Mouse (Mus musculus): Measurements from ENCODE around the gene Tmem179b. TPM values are rescaled to one million over a fixed set of nuclear protein-coding genes. Genes with fewer than 3 reads are reported as not detected.

The Tmem179b gene
- polyA plus RNA-seq, 1 experiment: 10.3 TPM

DNA sequence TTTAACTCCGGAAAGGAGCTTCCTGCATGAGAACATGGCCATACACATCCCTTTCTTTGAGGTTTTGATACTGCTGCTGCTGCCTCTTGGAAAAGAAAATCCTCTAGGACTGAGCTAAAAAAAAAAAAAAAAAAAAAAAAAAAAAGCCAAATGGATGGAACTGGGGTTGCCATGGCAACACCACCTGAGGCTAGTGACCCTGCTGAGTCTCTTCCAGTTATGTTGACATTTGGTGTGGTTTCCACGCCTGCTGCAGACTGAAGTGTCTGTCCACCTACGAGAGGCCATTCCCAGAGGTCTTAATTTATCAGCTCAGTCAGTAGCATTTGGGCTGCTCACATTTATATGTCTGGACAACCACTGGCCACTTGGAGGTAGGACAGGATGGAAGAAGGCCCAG lies 14.3 kb upstream of the Tmem179b start:
- Histone ChIP-seq H3K4me1 (ENCODE audit: control insufficient read depth) (peaks cover 31% of the 10 kb centered on the region), H3K27me3 (ENCODE audit: control insufficient read depth) (no peaks in the 10 kb centered on the region), H3K4me3 (replicated peaks) (no peak overlapping the region), H3K9me3 (ENCODE audit: control insufficient read depth, low read length) (peaks cover 6% of the 10 kb centered on the region), H3K36me3 (ENCODE audit: control insufficient read depth) (peaks cover 34% of the 10 kb centered on the region)
- TF ChIP-seq GATA1 (IDR thresholded peaks at IDR 0.05; ENCODE audit: low read length): no peak
- peak; percentile 21; the same call in 1 of the 3 replicates for TF ChIP-seq TAL1 (IDR thresholded peaks at IDR 0.05; ENCODE audit: low read length)

DNA sequence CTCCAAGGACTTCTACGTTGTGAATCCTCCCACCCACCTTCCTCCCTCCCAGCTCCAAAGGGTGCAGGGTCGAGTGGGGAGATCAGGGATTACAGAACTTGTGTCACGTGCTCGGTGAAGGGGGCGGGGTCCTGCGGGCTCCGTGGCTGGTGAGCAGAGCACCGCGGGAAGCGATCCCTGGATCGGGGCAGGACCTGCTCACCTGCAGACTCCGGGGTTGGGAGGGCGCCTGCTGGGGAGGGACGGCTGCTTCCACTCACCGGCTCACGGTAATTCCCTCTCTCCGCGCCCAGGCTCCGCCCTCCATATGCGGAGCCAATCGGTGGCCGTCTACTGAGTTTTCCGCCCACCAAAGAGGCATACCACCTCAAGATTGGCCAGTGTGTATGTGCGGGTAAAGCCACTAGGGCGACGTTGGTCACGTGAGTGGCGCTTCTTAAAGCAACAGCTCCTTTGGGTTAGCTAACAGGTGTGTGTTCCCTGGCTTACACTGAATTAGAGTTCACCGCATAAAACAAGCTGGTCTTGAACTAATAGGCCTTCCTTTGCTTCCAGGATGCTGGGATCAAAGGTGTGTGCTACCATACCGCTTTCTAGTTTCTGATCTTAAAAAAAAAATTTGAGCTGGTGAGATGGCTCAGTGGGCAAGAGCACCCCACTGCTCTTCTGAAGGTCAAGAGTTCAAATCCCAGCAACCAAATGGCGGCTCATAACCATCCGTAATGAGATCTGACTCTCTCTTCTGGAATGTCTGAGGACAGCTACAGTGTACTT lies 11.9 kb upstream of the Tmem179b start, which contains the start of gene Taf6l:
Taf6l (minus strand) TSS at position 410 of the 774 bp plus-strand sequence.
- H3K4me1 ChIP-seq (ENCODE audit: control insufficient read depth): peaks cover 26% of the 10 kb centered on the region
- H3K36me3 ChIP-seq (ENCODE audit: control insufficient read depth): peaks cover 39% of the 10 kb centered on the region
- no peaks in the 10 kb centered on the region for H3K27me3 ChIP-seq (ENCODE audit: control insufficient read depth)
- peak within 1 kb of the TSS; percentile 91 for H3K4me3 ChIP-seq (replicated peaks)
- no peaks in the 10 kb centered on the region for H3K9me3 ChIP-seq (ENCODE audit: control insufficient read depth, low read length)
- TF ChIP-seq TAL1 (IDR thresholded peaks at IDR 0.05; ENCODE audit: low read length) (no peak), GATA1 (IDR thresholded peaks at IDR 0.05; ENCODE audit: low read length) (no peak)

DNA sequence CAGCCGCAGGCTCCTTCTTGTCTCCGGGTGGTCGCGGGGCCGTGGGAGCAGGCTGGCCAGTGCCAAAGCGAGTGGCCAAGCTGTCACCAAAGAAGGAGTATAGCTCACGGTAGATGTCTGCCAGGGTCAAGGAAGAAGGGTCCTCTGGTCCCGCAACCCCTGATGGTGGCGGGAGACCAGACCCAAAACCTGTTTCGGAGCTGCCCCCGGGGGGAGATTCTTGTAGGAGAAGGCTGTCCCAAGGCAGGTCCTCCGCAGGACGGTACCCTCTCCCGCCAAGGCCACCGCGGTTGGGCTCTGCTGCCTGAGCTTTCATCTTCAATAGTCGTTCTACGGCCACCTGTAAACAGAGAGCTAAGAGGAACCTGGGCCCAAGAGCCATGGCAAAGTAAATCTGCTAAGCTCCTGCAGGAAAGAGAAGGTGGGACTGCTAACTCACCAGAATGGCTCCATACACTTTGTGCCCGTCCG lies 719 bp upstream of the Tmem179b start:
- Histone ChIP-seq H3K9me3 (ENCODE audit: control insufficient read depth, low read length) (no peaks in the 10 kb centered on the region), H3K27me3 (ENCODE audit: control insufficient read depth) (no peaks in the 10 kb centered on the region), H3K4me3 (replicated peaks) (peak overlapping the region; percentile 91), H3K4me1 (ENCODE audit: control insufficient read depth) (peaks cover 55% of the 10 kb centered on the region), H3K36me3 (ENCODE audit: control insufficient read depth) (peaks cover 73% of the 10 kb centered on the region)
- no peak for TF ChIP-seq TAL1 (IDR thresholded peaks at IDR 0.05; ENCODE audit: low read length)
- no peak for TF ChIP-seq GATA1 (IDR thresholded peaks at IDR 0.05; ENCODE audit: low read length)

DNA sequence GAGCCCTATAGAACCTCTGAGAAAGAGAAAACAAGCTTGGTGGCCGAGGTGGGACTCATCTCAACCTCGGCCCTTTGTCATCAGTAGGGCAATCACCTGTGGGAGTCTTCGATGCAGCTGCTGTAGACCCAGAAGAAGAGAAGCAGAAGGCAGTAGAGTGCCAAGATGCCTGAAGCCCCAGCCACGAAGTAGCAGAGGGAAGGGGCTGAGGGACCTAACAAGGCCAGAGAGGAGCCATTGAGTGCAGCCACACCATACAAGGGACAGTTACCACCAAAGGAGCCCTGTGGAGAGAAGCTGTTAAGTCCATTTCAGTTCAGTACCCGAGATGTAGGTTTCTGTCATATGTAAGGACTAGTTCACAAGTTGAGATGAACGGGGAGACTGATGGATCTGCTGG lies 858 bp downstream of the Tmem179b start:
- TF ChIP-seq TAL1 (IDR thresholded peaks at IDR 0.05; ENCODE audit: low read length): no peak
- no peak for TF ChIP-seq GATA1 (IDR thresholded peaks at IDR 0.05; ENCODE audit: low read length)
- Histone ChIP-seq H3K27me3 (ENCODE audit: control insufficient read depth) (no peaks in the 10 kb centered on the region), H3K4me3 (replicated peaks) (peak overlapping the region; percentile 91), H3K4me1 (ENCODE audit: control insufficient read depth) (peaks cover 55% of the 10 kb centered on the region), H3K9me3 (ENCODE audit: control insufficient read depth, low read length) (no peaks in the 10 kb centered on the region), H3K36me3 (ENCODE audit: control insufficient read depth) (peaks cover 78% of the 10 kb centered on the region)

DNA sequence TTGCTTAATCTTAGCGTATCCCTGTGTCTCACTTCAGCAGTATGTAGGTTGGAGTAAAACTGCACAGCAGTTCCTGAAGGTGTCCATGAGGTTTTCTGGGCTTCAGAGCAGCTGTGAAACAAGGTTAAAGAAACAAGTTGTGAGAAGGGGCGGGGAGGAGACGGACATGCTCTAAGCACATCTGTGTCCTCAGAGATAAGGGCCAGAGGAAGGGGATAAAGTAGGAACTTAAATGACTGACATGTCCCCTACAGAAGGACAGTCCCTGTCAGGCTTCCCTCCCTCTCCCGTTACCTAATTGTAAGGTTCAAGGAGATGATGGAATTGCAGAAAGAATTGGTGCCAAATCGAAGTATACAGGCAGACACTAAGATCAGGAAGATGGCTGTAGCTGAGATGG lies 1.3 kb downstream of the Tmem179b start:
- peak overlapping the region; percentile 91 for H3K4me3 ChIP-seq (replicated peaks)
- no peaks in the 10 kb centered on the region for H3K27me3 ChIP-seq (ENCODE audit: control insufficient read depth)
- H3K4me1 ChIP-seq (ENCODE audit: control insufficient read depth): peaks cover 55% of the 10 kb centered on the region
- peaks cover 78% of the 10 kb centered on the region for H3K36me3 ChIP-seq (ENCODE audit: control insufficient read depth)
- no peak; the same call in 1 of the 2 replicates for TF ChIP-seq GATA1 (IDR thresholded peaks at IDR 0.05; ENCODE audit: low read length)
- 0 out of 3 replicates have a peak, but pooled peaks have one; percentile 16 for TF ChIP-seq TAL1 (IDR thresholded peaks at IDR 0.05; ENCODE audit: low read length)
- H3K9me3 ChIP-seq (ENCODE audit: control insufficient read depth, low read length): no peaks in the 10 kb centered on the region

DNA sequence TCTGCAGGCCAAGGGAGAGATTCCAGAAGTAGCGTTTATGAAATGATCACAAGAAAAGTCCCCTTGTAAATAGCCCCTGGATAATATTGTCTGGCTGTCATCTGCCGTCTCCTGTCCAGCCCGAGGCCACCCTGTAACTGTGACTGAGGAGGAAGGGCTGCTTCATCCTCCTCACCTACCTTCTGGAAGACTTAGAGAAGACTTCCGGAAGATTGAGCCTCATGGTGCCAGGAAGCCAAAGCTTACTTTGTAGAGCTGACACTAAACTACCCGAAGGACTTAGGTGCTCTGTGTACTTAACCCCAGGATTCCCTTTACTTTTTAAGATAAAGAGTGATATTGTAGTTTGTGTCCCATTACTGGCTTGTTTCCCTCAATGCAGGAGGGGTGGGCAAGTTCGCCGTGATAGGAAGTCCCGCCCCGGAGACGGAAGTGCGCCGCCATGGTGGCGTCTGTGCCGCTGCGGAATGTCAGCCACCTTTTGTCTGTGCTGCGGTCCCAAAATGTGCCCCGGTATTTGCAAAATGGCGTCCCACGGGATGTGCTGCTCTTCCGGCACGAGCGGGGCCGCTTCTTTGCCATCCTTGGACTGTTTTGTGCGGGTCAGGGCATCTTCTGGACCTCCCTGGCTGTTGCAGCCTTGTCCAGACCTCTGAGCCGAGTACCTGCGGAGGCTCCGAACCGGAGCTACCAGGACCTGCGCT lies 3.5 kb downstream of the Tmem179b start, which contains the start of gene Tmem223:
Tmem223 (plus strand) TSS at position 430 of the 704 bp plus-strand sequence.
- Histone ChIP-seq H3K4me3 (replicated peaks) (peak within 1 kb of the TSS; percentile 91), H3K27me3 (ENCODE audit: control insufficient read depth) (no peaks in the 10 kb centered on the region; the same call in 1 of the 2 replicates), H3K4me1 (ENCODE audit: control insufficient read depth) (peaks cover 45% of the 10 kb centered on the region), H3K36me3 (ENCODE audit: control insufficient read depth) (peaks cover 85% of the 10 kb centered on the region), H3K9me3 (ENCODE audit: control insufficient read depth, low read length) (peaks cover 4% of the 10 kb centered on the region)
- TF ChIP-seq GATA1 (IDR thresholded peaks at IDR 0.05; ENCODE audit: low read length) (no peak), TAL1 (IDR thresholded peaks at IDR 0.05; ENCODE audit: low read length) (no peak)

DNA sequence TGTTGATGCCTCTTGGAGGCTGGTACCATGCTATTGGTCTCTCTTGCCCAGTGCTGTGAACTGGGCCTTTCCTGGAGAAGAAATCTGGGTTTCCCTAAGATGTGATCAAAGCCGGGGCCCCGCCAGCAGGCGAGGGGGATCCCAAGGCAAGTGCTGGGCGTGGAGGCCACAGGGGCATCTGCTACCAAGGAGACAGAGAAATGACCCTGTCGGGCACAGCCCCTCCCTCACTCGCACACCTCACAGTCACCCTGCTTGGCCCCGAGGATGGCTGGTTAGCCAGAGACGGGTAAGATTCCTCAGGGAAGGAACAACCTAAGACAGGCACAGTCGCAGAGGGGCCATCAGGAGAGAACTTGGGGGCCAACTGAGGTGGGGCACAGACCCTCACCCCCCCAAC lies 8.7 kb downstream of the Tmem179b start:
- peaks cover 97% of the 10 kb centered on the region for H3K36me3 ChIP-seq (ENCODE audit: control insufficient read depth)
- peaks cover 6% of the 10 kb centered on the region for H3K4me1 ChIP-seq (ENCODE audit: control insufficient read depth)
- H3K27me3 ChIP-seq (ENCODE audit: control insufficient read depth): peaks cover 3% of the 10 kb centered on the region; the same call in 1 of the 2 replicates
- H3K4me3 ChIP-seq (replicated peaks): no peak overlapping the region
- no peak for TF ChIP-seq TAL1 (IDR thresholded peaks at IDR 0.05; ENCODE audit: low read length)
- TF ChIP-seq GATA1 (IDR thresholded peaks at IDR 0.05; ENCODE audit: low read length): no peak
- H3K9me3 ChIP-seq (ENCODE audit: control insufficient read depth, low read length): peaks cover 15% of the 10 kb centered on the region

DNA sequence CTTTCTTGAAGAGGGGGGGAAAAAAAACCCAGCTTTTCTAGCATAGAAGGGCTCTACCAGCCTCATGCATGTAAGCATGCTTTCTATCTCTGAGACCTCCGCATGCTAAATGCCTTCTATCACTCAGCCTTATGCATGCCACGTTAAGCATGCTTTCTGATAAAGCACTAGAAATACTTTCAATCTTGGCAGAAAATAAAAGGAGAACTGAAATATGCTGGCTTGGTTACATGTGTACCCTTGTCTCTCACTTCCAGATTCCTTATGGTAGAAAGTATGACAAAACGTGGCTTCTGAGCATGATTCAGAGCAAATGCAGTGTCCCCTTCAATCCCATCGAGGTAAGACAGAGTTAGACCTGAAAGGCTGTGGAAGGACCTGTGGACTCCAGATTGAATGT lies 11.0 kb downstream of the Tmem179b start:
- peaks cover 82% of the 10 kb centered on the region for H3K36me3 ChIP-seq (ENCODE audit: control insufficient read depth)
- peaks cover 13% of the 10 kb centered on the region for H3K4me1 ChIP-seq (ENCODE audit: control insufficient read depth)
- no peak overlapping the region for H3K4me3 ChIP-seq (replicated peaks)
- H3K9me3 ChIP-seq (ENCODE audit: control insufficient read depth, low read length): peaks cover 15% of the 10 kb centered on the region
- peaks cover 3% of the 10 kb centered on the region; the same call in 1 of the 2 replicates for H3K27me3 ChIP-seq (ENCODE audit: control insufficient read depth)
- TF ChIP-seq GATA1 (IDR thresholded peaks at IDR 0.05; ENCODE audit: low read length) (no peak), TAL1 (IDR thresholded peaks at IDR 0.05; ENCODE audit: low read length) (no peak)

DNA sequence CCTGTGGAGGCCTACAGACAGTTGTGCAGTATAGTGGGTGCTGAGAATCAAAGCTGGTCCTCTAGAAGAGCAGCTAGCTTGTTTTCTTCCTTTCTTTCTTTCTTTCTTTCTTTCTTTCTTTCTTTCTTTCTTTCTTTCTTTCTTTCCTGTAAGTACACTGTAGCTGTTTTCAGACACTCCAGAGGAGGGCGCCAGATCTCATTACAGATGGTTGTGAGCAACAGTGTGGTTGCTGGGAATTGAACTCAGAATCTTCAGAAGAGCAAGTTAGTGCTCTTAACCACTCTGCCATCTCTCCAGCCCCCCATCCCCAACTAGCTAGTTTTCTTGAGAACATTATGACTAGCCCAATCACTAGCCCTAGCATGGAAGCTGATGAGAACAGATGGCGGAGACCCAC lies 13.5 kb downstream of the Tmem179b start:
- Histone ChIP-seq H3K9me3 (ENCODE audit: control insufficient read depth, low read length) (peaks cover 12% of the 10 kb centered on the region), H3K4me1 (ENCODE audit: control insufficient read depth) (peaks cover 25% of the 10 kb centered on the region), H3K27me3 (ENCODE audit: control insufficient read depth) (peaks cover 3% of the 10 kb centered on the region; the same call in 1 of the 2 replicates), H3K36me3 (ENCODE audit: control insufficient read depth) (peaks cover 61% of the 10 kb centered on the region), H3K4me3 (replicated peaks) (no peak overlapping the region)
- no peak for TF ChIP-seq GATA1 (IDR thresholded peaks at IDR 0.05; ENCODE audit: low read length)
- TF ChIP-seq TAL1 (IDR thresholded peaks at IDR 0.05; ENCODE audit: low read length): no peak

Measured in erythroblast, embryonic 14.5 days (primary cell).